Comparison of ENCODE assay signal across 16 mouse cellular contexts in genomic region chr9:31120533-31120915, GRCm38 (mm10). TPM values are rescaled to one million over a fixed set of nuclear protein-coding genes. Genes with fewer than 3 reads are reported as not detected.
DNase-seq lines count a peak whose midpoint lies in the region; ATAC-seq and TF ChIP-seq lines count a peak whose summit lies in the region.
"Had no signal": no experiment of that assay in that cellular context is flagged by ENCODE, and none has a peak within 500 bp of the region (broad histone marks: within the 10 kb centered on the region; RNA-seq: fewer than 3 reads in every experiment).

No protein-coding gene starts in this region.

- H3K4me2 ChIP-seq in kidney, postnatal 0 days (ENCODE audit: low read length), result no peak overlapping the region
- H3K4me2 ChIP-seq: embryonic facial prominence, embryonic 12.5 days; hindbrain, embryonic 15.5 days; limb, embryonic 15.5 days had no signal

- H3K4me3 ChIP-seq in heart, embryonic 10.5 days, result no peak overlapping the region
- H3K4me3 ChIP-seq in kidney, postnatal 0 days (replicated peaks; ENCODE audit: low read depth, low read length), result no peak overlapping the region
- H3K4me3 ChIP-seq: embryonic facial prominence, embryonic 12.5 days; hindbrain, embryonic 15.5 days; limb, embryonic 15.5 days had no signal

- no peak overlapping the region for H3K9ac ChIP-seq in kidney, postnatal 0 days (ENCODE audit: low read depth, low read length)
- H3K9ac ChIP-seq: embryonic facial prominence, embryonic 12.5 days; hindbrain, embryonic 15.5 days; limb, embryonic 15.5 days had no signal

- no peak for ATAC-seq in kidney, postnatal 0 days (replicated peaks; ENCODE audit: low FRiP score, low read depth)
- ATAC-seq in inflammation-experienced regulatory T-cells, adult 6 months, result peak; percentile 74

- no peaks in the 10 kb centered on the region for H3K27me3 ChIP-seq in heart, embryonic 10.5 days (ENCODE audit: insufficient read depth, poor library complexity, severe bottlenecking)
- no peaks in the 10 kb centered on the region for H3K27me3 ChIP-seq in kidney, postnatal 0 days (ENCODE audit: insufficient read depth, low read length)
- no peaks in the 10 kb centered on the region for H3K27me3 ChIP-seq in splenic B cell, adult 2 months (ENCODE audit: control insufficient read depth, insufficient read depth, low read length, poor library complexity, severe bottlenecking)
- H3K27me3 ChIP-seq: embryonic facial prominence, embryonic 12.5 days; hindbrain, embryonic 15.5 days; limb, embryonic 15.5 days had no signal

- no peak for TF ChIP-seq CTCF in kidney, postnatal 0 days (IDR thresholded peaks at IDR 0.05; ENCODE audit: low read depth)

- no peak for DNase-seq in heart, embryonic 10.5 days (ENCODE audit: low spot score)
- DNase-seq in heart, adult 9 months (ENCODE audit: low spot score in 2 of 2), result no peak
- no peak for DNase-seq in kidney, postnatal 0 days (ENCODE audit: low spot score)
- no peak for DNase-seq in kidney, postnatal 25 days
- peak; percentile 24 for DNase-seq in splenic B cell, adult 2 months (ENCODE audit: low read depth, low spot score)
- DNase-seq in gastrocnemius, postnatal 25 days, result no peak
- DNase-seq in embryo, embryonic 11 days, result no peak
- DNase-seq: adrenal gland, postnatal 36 days; cerebellum, postnatal 25 days; layer of hippocampus, postnatal 36 days; midbrain, embryonic 14.5 days had no signal

- 60% methylated on average over 4 of the region's 4 CpGs for WGBS in heart, embryonic 10.5 days
- 32% methylated on average over 4 of the region's 4 CpGs for WGBS in kidney, postnatal 0 days

- H3K36me3 ChIP-seq in heart, embryonic 10.5 days, result no peaks in the 10 kb centered on the region
- H3K36me3 ChIP-seq in kidney, postnatal 0 days (ENCODE audit: insufficient read depth, low read length), result no peaks in the 10 kb centered on the region
- H3K36me3 ChIP-seq in splenic B cell, adult 2 months (ENCODE audit: control insufficient read depth, insufficient read depth, low read length, poor library complexity, severe bottlenecking), result no peaks in the 10 kb centered on the region
- H3K36me3 ChIP-seq: embryonic facial prominence, embryonic 12.5 days; hindbrain, embryonic 15.5 days; limb, embryonic 15.5 days had no signal

- H3K4me1 ChIP-seq in heart, embryonic 10.5 days, result peaks cover 31% of the 10 kb centered on the region
- H3K4me1 ChIP-seq in kidney, postnatal 0 days (replicated peaks; ENCODE audit: insufficient read depth, low read length), result no peaks in the 10 kb centered on the region
- H3K4me1 ChIP-seq: hindbrain, embryonic 15.5 days had no signal

- H3K9me3 ChIP-seq in heart, embryonic 10.5 days, result no peaks in the 10 kb centered on the region
- H3K9me3 ChIP-seq in kidney, postnatal 0 days (replicated peaks; ENCODE audit: low read length), result no peaks in the 10 kb centered on the region
- H3K9me3 ChIP-seq: embryonic facial prominence, embryonic 12.5 days; hindbrain, embryonic 15.5 days; limb, embryonic 15.5 days had no signal

- H3K27ac ChIP-seq in heart, embryonic 10.5 days, result 0 out of 2 replicates have a peak overlapping the region, but pooled peaks have one; percentile 42
- 0 out of 2 replicates have a peak overlapping the region, but pooled peaks have one; percentile 47 for H3K27ac ChIP-seq in kidney, postnatal 0 days
- H3K27ac ChIP-seq: embryonic facial prominence, embryonic 12.5 days; hindbrain, embryonic 15.5 days; limb, embryonic 15.5 days; macrophage had no signal

RNA-seq across cellular contexts. Expression of gene St14, which starts 11.1 kb away (rescaled TPM):
- polyA plus RNA-seq in heart, embryonic 10.5 days (2016; fragmentation: Nextera tagmentation; extraction: Ambion mirVana), result 2.3 and 5.9 TPM in 2 replicates
- polyA plus RNA-seq in kidney, postnatal 0 days (2015; fragmentation: Nextera tagmentation; extraction: Ambion mirVana), result 45.9 and 50.8 TPM in 2 replicates
- 10 to 100 TPM in 1 of 3 experiments, 1 to 10 TPM in 2; 4.4 to 10.5 (median 5.4) TPM for polyA plus RNA-seq in inflammation-experienced regulatory T-cells, adult 6 months (2017; shearing (Covaris generic))
- under 1 TPM; 0.20 to 0.27 TPM for total RNA-seq in gastrocnemius, postnatal 25 days (2021)
